Mouse (Mus musculus) E14TG2a.4 (cell line): ENCODE measurements at regions not wholly inside any gene's neighbourhood (a gene's known extent, or its start where the extent isn't known, plus 50 kb on each side); places are given as distances from the start of the nearest gene placed in this dataset.

Experiments used
- CTCF ChIP-seq: conservative IDR thresholded peaks from 2 replicates; pipeline ENCODE4 v1.5.1; 2014; ENCODE audit warnings: low read length
- NANOG ChIP-seq: IDR thresholded peaks from 2 replicates; pipeline ENCODE4 v1.6.1; 2014; ENCODE audit warnings: borderline replicate concordance, low read length, mixed read lengths
- POU5F1 ChIP-seq: IDR thresholded peaks from 2 replicates; pipeline ENCODE4 v1.6.1; 2014; ENCODE audit warnings: low read length, borderline replicate concordance

GRCm38 (mm10) chr2:117962531-117962930, 149.1 kb upstream of the Thbs1 start:
- TF ChIP-seq CTCF (no peak), POU5F1 (no peak), NANOG (no peak)
